In the genomic region with DNA sequence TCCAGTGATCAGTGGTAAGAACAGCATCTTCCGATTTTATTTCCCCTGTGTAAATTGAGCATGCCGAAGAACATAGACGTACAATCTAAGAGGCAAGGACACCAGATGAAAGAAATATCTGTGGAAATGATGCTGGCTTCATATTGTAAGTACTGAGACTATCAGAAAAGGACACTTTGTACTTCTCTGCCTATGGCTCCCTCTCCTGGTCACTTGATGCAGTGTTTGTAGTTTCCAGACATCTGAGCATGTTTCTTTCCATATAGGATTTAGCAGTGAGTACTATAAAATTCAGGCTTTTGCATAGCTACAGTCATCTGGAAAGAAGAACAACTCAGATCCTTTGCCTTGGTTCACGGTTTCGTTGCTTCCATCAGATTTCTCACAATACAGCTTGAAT, we compare ENCODE assay signal across 7 mouse cellular contexts.
A peak's percentile ranks its signal among the peaks of the same experiment; 100 is the strongest.
DNase-seq lines count a peak whose midpoint lies in the region; ATAC-seq and TF ChIP-seq lines count a peak whose summit lies in the region.
"Not testable (repeated sequence)": the region's sequence is repeated elsewhere in the genome, so short reads cannot be mapped to it uniquely, and the experiment has no call there.

No protein-coding gene starts in this region.

- not testable (repeated sequence) for H3K36me3 ChIP-seq in ES-E14 (ENCODE audit: control insufficient read depth, insufficient read depth, low read length, poor library complexity, severe bottlenecking); liver, postnatal 0 days (replicated peaks; ENCODE audit: insufficient read depth, low read length); stomach, postnatal 0 days (ENCODE audit: control insufficient read depth, insufficient read depth, low read length)

- H3K4me2 ChIP-seq in liver, postnatal 0 days (ENCODE audit: low read depth, low read length); stomach, postnatal 0 days (replicated peaks; ENCODE audit: low read depth): not testable (repeated sequence)

- not testable (repeated sequence) for H3K9ac ChIP-seq in ES-E14 (ENCODE audit: insufficient read depth, low read depth, low read length, poor library complexity, severe bottlenecking); liver, postnatal 0 days (replicated peaks); stomach, postnatal 0 days (ENCODE audit: low read length)

- not testable (repeated sequence) for H3K9me3 ChIP-seq in ES-E14 (ENCODE audit: control insufficient read depth, insufficient read depth, low read depth, low read length); liver, postnatal 0 days (ENCODE audit: low read length); stomach, postnatal 0 days (ENCODE audit: control insufficient read depth, low read length)

- H3K27ac ChIP-seq in ES-E14 (ENCODE audit: insufficient read depth, low read depth, low read length, poor library complexity, severe bottlenecking); liver, postnatal 0 days (ENCODE audit: low read depth); stomach, postnatal 0 days (replicated peaks): not testable (repeated sequence)

- in situ Hi-C loops in ES-E14 (cut with MboI; ENCODE audit: low sequenced_read_pairs in 2 of 2, unreplicated experiment in 2 of 2) = not testable (repeated sequence)

- peak; percentile 17 for DNase-seq in ES-E14 (ENCODE audit: low read depth, low spot score)
- peak; percentile 24 for DNase-seq in embryo, embryonic 10 days (ENCODE audit: low spot score)
- DNase-seq in frontal cortex, postnatal 36 days (ENCODE audit: low spot score in 2 of 2) = peak; percentile 2 to 21
- DNase-seq in layer of hippocampus, adult 18-20 months (ENCODE audit: low spot score in 2 of 2) = peak; percentile 2 to 25
- not testable (repeated sequence) for DNase-seq in liver, postnatal 0 days; stomach, postnatal 0 days (ENCODE audit: low spot score)
- peak; percentile 1 for DNase-seq in retina, postnatal 1 day

- H3K27me3 ChIP-seq in liver, postnatal 0 days (ENCODE audit: insufficient read depth, low read length); stomach, postnatal 0 days (ENCODE audit: control insufficient read depth, insufficient read depth, low read length): not testable (repeated sequence)

- peak; percentile 40 for TF ChIP-seq CTCF in liver, postnatal 0 days (IDR thresholded peaks at IDR 0.05; ENCODE audit: low read depth)
- peak; percentile 56 for TF ChIP-seq CTCF in stomach, postnatal 0 days (IDR thresholded peaks at IDR 0.05; ENCODE audit: low read depth)

- not testable (repeated sequence) for ATAC-seq in liver, postnatal 0 days; stomach, postnatal 0 days (ENCODE audit: low FRiP score, low TSS enrichment)

- TF ChIP-seq EP300 in liver, postnatal 0 days (IDR thresholded peaks at IDR 0.05; ENCODE audit: low read depth); stomach, postnatal 0 days (optimal IDR thresholded peaks at IDR 0.05): not testable (repeated sequence)

- not testable (repeated sequence) for H3K4me3 ChIP-seq in ES-E14 (ENCODE audit: insufficient read depth in 1 of 2, low read depth in 1 of 2, low read length in 2 of 2, poor library complexity in 1 of 2, severe bottlenecking in 1 of 2); liver, postnatal 0 days (ENCODE audit: low read depth, low read length); stomach, postnatal 0 days (ENCODE audit: low read depth, low read length)

- WGBS in liver, postnatal 0 days (ENCODE audit: insufficient replicate concordance) = 61% methylated on average over 5 of the region's 5 CpGs
- WGBS in stomach, postnatal 0 days = 68% methylated on average over 5 of the region's 5 CpGs

- not testable (repeated sequence) for H3K4me1 ChIP-seq in ES-E14 (ENCODE audit: control insufficient read depth in 2 of 2, insufficient read depth in 2 of 2, low read length in 2 of 2, poor library complexity in 1 of 2); liver, postnatal 0 days (ENCODE audit: insufficient read depth); stomach, postnatal 0 days (replicated peaks; ENCODE audit: control insufficient read depth, insufficient read depth)
